Mouse (Mus musculus) stomach, embryonic 15.5 days (tissue): Measurements from ENCODE around the gene Metap1d. TPM values are rescaled to one million over a fixed set of nuclear protein-coding genes. Genes with fewer than 3 reads are reported as not detected.

Experiments used
- ATAC-seq: fragments of 200-750 bp; cut with Nextera tagmentation; 2 replicates; pipeline ENCODE4 v1.8.0; 2017; ENCODE audit warnings: low read depth, moderate number of reproducible peaks, moderate TSS enrichment; ENCODE audit not compliant: insufficient read depth, low FRiP score
- H3K27ac ChIP-seq: fragments of 300-500 bp; sonication (generic); 2 replicates; pipeline ENCODE4 v1.5.1; 2015; ENCODE audit warnings: mild to moderate bottlenecking, inconsistent platforms
- H3K27me3 ChIP-seq: fragments of 300-500 bp; sonication (generic); replicated peaks from 2 replicates; pipeline ENCODE4 v1.6.1; 2015; ENCODE audit warnings: inconsistent platforms
- H3K36me3 ChIP-seq: fragments of 300-500 bp; sonication (generic); 2 replicates; pipeline ENCODE4 v1.6.1; 2015; ENCODE audit warnings: inconsistent platforms
- H3K4me1 ChIP-seq: fragments of 300-500 bp; sonication (generic); 2 replicates; pipeline ENCODE4 v1.6.1; 2015; ENCODE audit warnings: inconsistent platforms
- H3K4me2 ChIP-seq: fragments of 300-500 bp; sonication (generic); 2 replicates; pipeline ENCODE4 v1.6.1; 2015; ENCODE audit warnings: mild to moderate bottlenecking, inconsistent platforms
- H3K4me3 ChIP-seq: fragments of 300-500 bp; sonication (generic); replicated peaks from 2 replicates; pipeline ENCODE4 v1.5.1; 2015; ENCODE audit warnings: inconsistent platforms
- H3K9ac ChIP-seq: fragments of 300-500 bp; sonication (generic); 2 replicates; pipeline ENCODE4 v1.6.1; 2015; ENCODE audit warnings: inconsistent platforms
- H3K9me3 ChIP-seq: fragments of 300-500 bp; sonication (generic); 2 replicates; pipeline ENCODE4 v1.6.1; 2016; ENCODE audit warnings: inconsistent platforms
- WGBS: fragments of 180-500 bp; shearing (Covaris S2); methylation state at CpG from one replicate; pipeline ENCODE4 v1.1.7; 2015; 5-methylcytosine and 5-hydroxymethylcytosine counted together
- polyA plus RNA-seq: library from polyadenylated mRNA; unstranded; fragments of >200 nt; fragmentation: Nextera tagmentation; extraction: Ambion mirVana; gene quantifications from 2 replicates; pipeline ENCODE4 v1.2.1, GENCODE M21; 2015

Gene Metap1d
- polyA plus RNA-seq, 1 experiment from 2014 or later = 35.6 TPM

DNA sequence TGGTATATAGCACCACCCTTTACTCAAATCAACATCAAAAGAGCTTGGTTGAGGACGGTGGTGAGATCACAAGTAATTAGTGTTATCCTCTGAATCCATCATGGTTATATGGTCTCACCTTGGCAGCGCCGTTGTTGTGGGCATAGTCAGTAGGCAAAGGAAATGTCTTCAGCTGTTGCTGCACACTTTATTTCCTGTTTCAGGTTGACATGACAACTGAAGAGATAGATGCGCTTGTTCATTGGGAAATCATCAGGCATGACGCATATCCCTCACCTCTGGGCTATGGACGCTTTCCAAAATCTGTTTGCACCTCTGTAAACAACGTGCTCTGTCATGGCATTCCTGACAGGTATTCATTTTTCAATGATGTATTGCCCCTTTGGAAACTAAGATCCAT, 58.1 kb downstream of the Metap1d start:
- Histone ChIP-seq H3K9me3 (no peaks in the 10 kb centered on the region), H3K4me1 (no peaks in the 10 kb centered on the region), H3K36me3 (no peaks in the 10 kb centered on the region), H3K27ac (no peak overlapping the region), H3K27me3 (no peaks in the 10 kb centered on the region), H3K9ac (no peak overlapping the region), H3K4me2 (no peak overlapping the region), H3K4me3 (no peak overlapping the region)
- ATAC-seq = no peak
- 84% methylated on average over 7 of the region's 7 CpGs for WGBS

DNA sequence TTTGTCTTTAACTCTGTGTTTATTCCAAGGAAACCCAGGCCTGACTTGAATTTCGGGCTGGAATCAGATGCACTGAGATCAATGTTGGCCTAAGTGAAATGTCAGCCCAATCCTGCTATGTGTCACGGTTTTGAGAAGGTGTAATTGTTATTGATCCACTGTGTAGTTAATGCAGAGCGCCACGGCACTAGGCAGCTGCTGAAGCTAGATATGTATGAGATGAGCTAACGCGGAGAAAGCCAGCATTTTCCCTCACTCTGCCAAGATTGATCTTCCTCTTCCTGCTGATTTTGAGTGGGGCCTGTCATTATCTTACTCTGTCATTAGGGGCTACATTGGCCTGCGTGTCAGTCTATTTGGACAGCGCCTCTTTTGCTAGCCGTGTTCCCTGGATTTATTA, 59.2 kb downstream of the Metap1d start:
- Histone ChIP-seq H3K4me3 (no peak overlapping the region), H3K36me3 (no peaks in the 10 kb centered on the region), H3K4me1 (no peaks in the 10 kb centered on the region), H3K27ac (no peak overlapping the region), H3K4me2 (no peak overlapping the region), H3K27me3 (no peaks in the 10 kb centered on the region), H3K9ac (no peak overlapping the region), H3K9me3 (no peaks in the 10 kb centered on the region)
- 67% methylated on average over 9 of the region's 9 CpGs for WGBS
- no peak for ATAC-seq

GRCm38 (mm10) chr2:71516995-71517394, 63.9 kb downstream of the Metap1d start:
- no peak overlapping the region for H3K27ac ChIP-seq
- no peak for ATAC-seq
- no peaks in the 10 kb centered on the region for H3K36me3 ChIP-seq
- 73% methylated on average over 4 of the region's 4 CpGs for WGBS
- no peaks in the 10 kb centered on the region for H3K4me1 ChIP-seq
- H3K4me3 ChIP-seq = no peak overlapping the region
- no peak overlapping the region for H3K4me2 ChIP-seq
- no peak overlapping the region for H3K9ac ChIP-seq
- no peaks in the 10 kb centered on the region for H3K27me3 ChIP-seq
- no peaks in the 10 kb centered on the region for H3K9me3 ChIP-seq

- Histone ChIP-seq H3K9me3 (no peaks in the 10 kb centered on the region), H3K4me2 (no peak overlapping the region), H3K36me3 (no peaks in the 10 kb centered on the region), H3K27ac (no peak overlapping the region), H3K4me1 (no peaks in the 10 kb centered on the region), H3K27me3 (0 out of 2 replicates have a peak, but pooled peaks cover under 1% of the 10 kb centered on the region), H3K9ac (no peak overlapping the region), H3K4me3 (no peak overlapping the region)
- ATAC-seq = no peak
- 76% methylated on average over 8 of the region's 8 CpGs for WGBS
These were observed 64.5 kb downstream of the Metap1d start for GRCm38 (mm10) chr2:71517466-71518099.

DNA sequence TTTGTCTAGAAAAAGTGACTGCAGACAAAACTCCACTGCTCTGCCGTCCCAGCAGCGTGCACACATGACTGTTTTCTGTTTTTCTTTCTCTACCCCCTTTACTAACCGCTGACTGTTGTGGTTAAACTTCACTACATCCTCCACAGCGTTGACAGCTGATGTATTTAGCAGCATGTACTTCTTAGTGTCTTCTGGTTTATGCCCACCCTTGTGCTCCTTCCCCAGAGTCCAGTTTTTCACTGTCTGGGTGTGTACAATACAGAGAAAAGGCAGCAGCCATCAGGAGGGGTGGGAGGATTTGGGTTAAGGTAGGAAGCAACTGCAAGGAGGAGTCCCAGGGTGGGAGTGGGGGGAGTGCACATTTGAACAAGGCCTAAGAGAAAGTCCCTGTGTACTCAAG, 69.8 kb downstream of the Metap1d start:
- Histone ChIP-seq H3K27me3 (peaks cover 49% of the 10 kb centered on the region), H3K27ac (no peak overlapping the region), H3K9ac (no peak overlapping the region), H3K4me3 (no peak overlapping the region), H3K36me3 (no peaks in the 10 kb centered on the region), H3K4me1 (no peaks in the 10 kb centered on the region), H3K9me3 (no peaks in the 10 kb centered on the region), H3K4me2 (no peak overlapping the region)
- no peak for ATAC-seq
- WGBS = 70% methylated on average over 4 of the region's 4 CpGs

- H3K27ac ChIP-seq = no peak overlapping the region
- ATAC-seq = no peak
- H3K36me3 ChIP-seq = no peaks in the 10 kb centered on the region
- WGBS = 32% methylated on average over 4 of the region's 4 CpGs
- H3K27me3 ChIP-seq = peaks cover 54% of the 10 kb centered on the region
- no peak overlapping the region for H3K9ac ChIP-seq
- no peak overlapping the region for H3K4me3 ChIP-seq
- H3K4me2 ChIP-seq = no peak overlapping the region
- peaks cover 2% of the 10 kb centered on the region; the same call in 1 of the 2 replicates for H3K4me1 ChIP-seq
- no peaks in the 10 kb centered on the region for H3K9me3 ChIP-seq
These were observed 70.4 kb downstream of the Metap1d start for GRCm38 (mm10) chr2:71523431-71523830.

DNA sequence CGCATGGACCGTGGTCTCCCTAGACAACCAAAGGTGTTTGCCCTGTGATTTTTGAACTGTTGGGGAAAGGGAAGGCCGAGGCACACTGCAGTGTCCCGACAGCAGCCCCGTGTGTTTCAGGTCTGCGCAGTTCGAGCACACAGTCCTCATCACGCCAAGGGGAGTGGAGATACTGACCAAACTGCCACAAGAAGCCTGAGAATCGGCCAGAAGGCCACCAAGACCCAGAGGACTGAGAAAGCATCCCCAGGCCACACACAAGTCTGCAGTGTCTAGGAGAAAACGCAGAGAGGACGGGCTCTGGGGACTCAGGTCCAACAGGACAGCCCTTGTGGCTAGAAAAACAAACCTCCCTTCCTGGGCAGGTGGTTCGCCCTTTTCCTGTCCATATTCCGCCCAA, 71.7 kb downstream of the Metap1d start:
- no peak overlapping the region for H3K4me2 ChIP-seq
- 31% methylated on average over 13 of the region's 13 CpGs for whole genome bisulfite sequencing
- no peak overlapping the region for H3K9ac ChIP-seq
- ATAC-seq = no peak
- H3K36me3 ChIP-seq = no peaks in the 10 kb centered on the region
- peaks cover 12% of the 10 kb centered on the region for H3K4me1 ChIP-seq
- peaks cover 68% of the 10 kb centered on the region for H3K27me3 ChIP-seq
- H3K4me3 ChIP-seq = no peak overlapping the region
- no peaks in the 10 kb centered on the region for H3K9me3 ChIP-seq
- H3K27ac ChIP-seq = no peak overlapping the region

DNA sequence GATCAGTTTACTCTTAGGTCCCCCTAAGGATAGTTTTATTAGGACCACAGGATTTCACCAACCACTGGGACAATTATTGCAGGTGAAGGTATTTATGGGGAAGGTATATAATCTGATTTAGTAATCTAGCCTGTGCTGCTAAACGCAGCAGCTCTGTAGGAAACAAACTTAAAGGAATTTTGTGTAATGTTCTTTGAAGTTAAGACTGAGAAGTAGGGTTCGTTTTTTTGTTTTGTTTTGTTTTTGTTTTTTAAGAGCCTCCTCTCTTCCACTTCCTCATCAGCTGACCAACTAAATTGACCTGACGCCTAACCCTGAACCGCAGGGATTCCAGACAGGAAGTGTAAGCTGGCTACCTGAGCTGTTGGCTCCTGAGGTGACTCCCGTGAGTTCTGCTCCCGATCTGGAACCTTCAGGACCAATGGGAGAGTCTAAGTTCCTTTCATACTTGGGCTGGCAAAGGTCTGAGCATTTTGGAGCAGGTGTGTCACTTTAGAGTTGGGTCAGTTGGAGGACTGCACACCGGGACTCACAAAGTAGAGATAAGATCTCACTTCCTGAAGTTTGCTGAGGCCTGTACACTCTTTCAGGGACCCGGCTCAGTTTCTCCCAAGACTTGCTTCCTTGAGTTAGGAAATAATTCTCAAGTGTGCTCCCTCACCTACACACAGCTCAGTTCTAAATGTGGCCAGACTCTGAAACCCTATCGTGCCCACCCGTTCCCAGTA, 73.7 kb downstream of the Metap1d start:
- ATAC-seq = no peak
- H3K9me3 ChIP-seq = no peaks in the 10 kb centered on the region
- H3K36me3 ChIP-seq = no peaks in the 10 kb centered on the region
- peaks cover 16% of the 10 kb centered on the region for H3K4me1 ChIP-seq
- no peak overlapping the region for H3K27ac ChIP-seq
- H3K4me3 ChIP-seq = no peak overlapping the region
- 6% methylated on average over 10 of the region's 10 CpGs for WGBS
- peaks cover 88% of the 10 kb centered on the region for H3K27me3 ChIP-seq
- no peak overlapping the region for H3K9ac ChIP-seq
- no peak overlapping the region for H3K4me2 ChIP-seq

DNA sequence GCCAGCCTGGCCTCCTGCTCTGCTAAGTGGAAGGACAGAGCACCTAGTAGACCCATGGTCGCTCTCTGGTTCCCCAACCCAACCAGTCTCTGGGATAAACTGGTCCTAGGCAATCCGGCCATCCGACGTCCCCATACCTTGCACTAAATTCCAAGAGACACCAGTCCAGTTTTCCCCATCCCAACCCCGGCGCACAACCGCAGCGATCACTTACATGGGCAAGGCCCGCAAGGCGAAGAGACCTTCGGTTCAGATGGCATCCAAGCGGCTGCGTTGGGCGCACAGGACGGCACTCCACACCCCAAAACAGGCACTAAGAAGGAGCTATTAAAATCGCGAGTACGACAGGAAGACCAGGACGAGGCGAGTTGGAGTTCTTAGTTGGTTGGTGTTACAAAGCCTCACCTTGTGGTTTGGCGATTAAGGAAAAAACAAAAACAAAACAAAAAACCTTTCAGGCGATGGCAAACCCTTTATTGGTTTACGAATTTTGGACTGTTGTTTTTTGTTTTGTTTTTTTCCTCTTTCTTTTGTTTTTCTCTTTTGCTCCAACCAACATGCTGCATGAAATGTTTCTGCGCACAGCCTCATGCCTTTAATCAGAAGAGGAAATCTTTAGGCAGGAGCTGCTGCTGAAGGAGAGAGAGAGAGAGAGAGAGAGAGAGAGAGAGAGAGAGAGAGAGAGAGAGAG, 74.4 kb downstream of the Metap1d start:
- peaks cover 16% of the 10 kb centered on the region for H3K4me1 ChIP-seq
- WGBS = 3% methylated on average over 24 of the region's 24 CpGs
- ATAC-seq = no peak
- H3K9ac ChIP-seq = no peak overlapping the region
- 0 out of 2 replicates have a peak overlapping the region, but pooled peaks have one; percentile 21 for H3K4me2 ChIP-seq
- no peaks in the 10 kb centered on the region for H3K9me3 ChIP-seq
- H3K27me3 ChIP-seq = peaks cover 95% of the 10 kb centered on the region
- no peak overlapping the region for H3K4me3 ChIP-seq
- no peaks in the 10 kb centered on the region for H3K36me3 ChIP-seq
- no peak overlapping the region for H3K27ac ChIP-seq

- Histone ChIP-seq H3K9me3 (no peaks in the 10 kb centered on the region), H3K4me3 (peak within 1 kb of the TSS; percentile 48), H3K27me3 (peaks cover 95% of the 10 kb centered on the region), H3K27ac (no peak within 1 kb of the TSS), H3K4me2 (peak within 1 kb of the TSS; percentile 91), H3K36me3 (no peaks in the 10 kb centered on the region), H3K9ac (no peak within 1 kb of the TSS), H3K4me1 (peaks cover 16% of the 10 kb centered on the region)
- ATAC-seq = no peak
- 2% methylated on average over 26 of the region's 26 CpGs for WGBS
These were observed 75.1 kb downstream of the Metap1d start, which contains the start of gene Dlx1 for GRCm38 (mm10) chr2:71528014-71528713. Gene Dlx1 (plus strand): TSS chr2:71528113.

GRCm38 (mm10) chr2:71528714-71529510, 75.8 kb downstream of the Metap1d start:
- no peaks in the 10 kb centered on the region for H3K9me3 ChIP-seq
- no peak for ATAC-seq
- peak overlapping the region; percentile 16; the same call in 1 of the 2 replicates for H3K27ac ChIP-seq
- H3K4me1 ChIP-seq = peaks cover 16% of the 10 kb centered on the region
- H3K4me3 ChIP-seq = peak overlapping the region; percentile 48
- no peaks in the 10 kb centered on the region for H3K36me3 ChIP-seq
- H3K27me3 ChIP-seq = peaks cover 95% of the 10 kb centered on the region
- under 1% methylated on average over 46 of the region's 57 CpGs for WGBS
- peak overlapping the region; percentile 91 for H3K4me2 ChIP-seq
- H3K9ac ChIP-seq = no peak overlapping the region
